Mouse (Mus musculus) embryo, embryonic 11 days (tissue): ENCODE results near the gene Jazf1.
A peak's percentile ranks its signal among the peaks of the same experiment; 100 is the strongest.

ENCODE experiments used
- DNase-seq: peaks from one replicate; pipeline ENCODE4 v3.0.0-alpha.2; 2015

Gene Jazf1

DNA sequence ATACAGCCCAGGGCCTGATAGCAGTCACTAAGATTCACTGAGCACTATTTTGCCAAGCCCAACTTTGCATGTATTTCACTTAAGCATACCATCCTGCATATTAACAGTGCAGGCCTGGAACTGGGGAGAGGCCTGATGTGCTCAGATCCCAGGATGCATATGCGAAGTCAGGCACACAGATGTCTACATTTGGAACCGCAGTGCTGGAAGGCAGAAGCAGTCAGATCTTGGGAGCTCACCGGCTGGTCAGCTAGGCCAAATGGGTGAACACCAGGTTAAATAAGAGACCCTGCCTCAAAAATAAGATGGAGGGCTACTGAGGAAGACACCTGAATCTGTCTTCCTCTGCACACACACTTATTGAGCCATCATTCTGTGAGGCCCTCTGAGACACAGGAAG lies 113.6 kb downstream of the Jazf1 start:
- no peak for DNase-seq

DNA sequence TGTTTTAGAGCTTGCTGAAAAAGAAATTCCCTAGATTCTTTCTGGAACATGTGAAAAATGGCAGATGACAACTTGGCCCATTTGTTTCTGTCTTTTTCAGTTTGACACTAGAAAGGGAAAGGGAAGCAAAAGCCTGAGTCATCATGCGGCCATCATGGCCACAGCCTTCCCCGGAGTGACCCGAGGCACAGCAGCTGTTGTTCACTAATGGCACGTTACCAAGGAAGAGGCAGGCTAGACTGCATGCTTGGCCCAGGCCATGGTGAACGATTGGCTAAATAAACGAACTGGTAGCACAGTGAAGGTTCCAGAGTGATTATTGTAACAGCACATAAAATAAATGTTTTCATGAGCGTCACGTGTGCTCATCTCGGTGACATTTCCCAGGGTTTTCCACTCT lies 114.0 kb downstream of the Jazf1 start:
- DNase-seq: no peak

DNA sequence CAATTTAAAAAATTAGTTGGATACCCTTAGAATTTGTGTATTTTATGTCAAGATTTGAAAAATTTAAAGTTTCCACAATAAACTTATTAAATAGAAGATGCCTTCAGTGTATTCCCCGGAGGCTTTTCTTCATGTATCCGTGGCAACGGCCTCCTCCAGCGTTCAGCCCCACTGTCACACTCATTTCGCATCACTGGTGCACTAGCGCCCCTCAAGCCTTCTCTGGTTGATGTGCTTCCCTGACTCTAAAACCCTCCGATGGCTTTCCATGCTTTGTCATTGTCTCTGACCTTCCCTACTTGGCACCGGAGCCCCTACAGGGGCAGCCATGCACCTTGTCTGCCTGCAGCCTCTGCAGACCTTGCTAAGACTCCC lies 115.9 kb downstream of the Jazf1 start:
- no peak for DNase-seq

DNA sequence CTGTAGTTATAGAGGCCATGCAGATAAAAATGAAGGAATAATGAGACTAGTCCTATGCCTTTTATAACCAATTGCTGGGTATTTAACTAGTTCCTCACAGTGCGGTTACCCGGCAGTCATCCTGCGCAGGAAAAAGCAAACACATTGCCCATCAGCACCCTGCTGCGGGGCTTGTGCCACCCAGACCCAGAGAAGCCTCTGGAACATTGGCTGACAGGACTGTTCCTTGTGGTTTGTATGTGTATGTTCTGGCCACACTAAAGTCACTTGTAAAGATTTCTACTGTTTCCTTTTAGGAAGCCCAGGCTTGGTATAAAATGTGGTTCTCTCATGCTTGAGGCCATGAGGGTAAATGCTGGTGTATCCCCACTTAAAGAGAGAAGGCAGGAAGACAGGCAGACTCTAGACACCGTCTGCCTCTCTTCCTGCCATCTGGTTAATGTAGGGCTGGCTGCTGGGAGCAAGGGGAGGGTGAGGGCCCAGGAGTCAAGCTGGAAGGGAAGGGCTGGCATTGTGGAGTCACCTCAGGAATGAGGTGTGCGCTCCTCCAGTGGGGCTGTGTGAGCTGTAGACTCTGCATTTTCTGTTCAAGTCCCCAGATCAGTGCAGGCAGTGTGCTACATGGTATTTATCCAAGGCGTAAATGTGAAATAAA lies 116.4 kb downstream of the Jazf1 start:
- peak; percentile 51 for DNase-seq

DNA sequence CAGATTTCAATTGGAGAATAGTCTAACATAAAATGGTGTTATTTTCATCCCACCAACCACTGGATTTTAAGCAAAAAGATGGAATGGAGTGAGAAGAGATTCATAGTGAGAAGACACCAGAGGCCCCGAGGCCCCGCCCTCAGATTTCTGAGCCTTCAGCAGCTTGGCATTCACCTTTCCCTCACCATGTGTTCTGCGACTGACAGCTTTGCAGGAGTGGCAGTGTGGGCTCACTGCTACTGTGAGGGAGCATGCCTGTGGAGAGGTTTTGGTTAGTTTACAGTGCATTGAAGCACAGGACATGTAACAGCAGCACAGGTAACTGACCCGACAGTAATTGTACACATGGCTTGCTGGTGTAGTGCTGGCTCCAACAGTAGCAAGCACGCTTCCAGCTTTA lies 118.1 kb downstream of the Jazf1 start:
- no peak for DNase-seq

DNA sequence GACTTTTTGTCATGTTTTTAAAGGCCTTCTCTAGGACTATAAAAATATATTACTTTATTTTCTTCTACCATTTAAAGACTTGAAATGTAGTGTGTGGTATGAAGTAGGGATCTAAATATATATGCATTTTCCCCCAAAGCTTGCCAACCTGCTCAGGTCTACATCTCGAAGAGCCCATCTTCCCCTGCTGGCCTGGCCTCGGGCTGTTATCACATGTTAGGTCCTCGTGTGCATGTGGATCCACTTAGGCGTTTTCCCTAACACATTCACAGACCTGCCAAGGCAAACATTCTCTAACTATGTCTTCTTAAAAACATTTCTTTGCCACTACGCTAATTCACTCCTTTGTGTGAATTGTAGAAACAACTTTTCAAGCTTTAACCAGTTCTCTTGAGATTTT lies 125.9 kb downstream of the Jazf1 start:
- DNase-seq: no peak

DNA sequence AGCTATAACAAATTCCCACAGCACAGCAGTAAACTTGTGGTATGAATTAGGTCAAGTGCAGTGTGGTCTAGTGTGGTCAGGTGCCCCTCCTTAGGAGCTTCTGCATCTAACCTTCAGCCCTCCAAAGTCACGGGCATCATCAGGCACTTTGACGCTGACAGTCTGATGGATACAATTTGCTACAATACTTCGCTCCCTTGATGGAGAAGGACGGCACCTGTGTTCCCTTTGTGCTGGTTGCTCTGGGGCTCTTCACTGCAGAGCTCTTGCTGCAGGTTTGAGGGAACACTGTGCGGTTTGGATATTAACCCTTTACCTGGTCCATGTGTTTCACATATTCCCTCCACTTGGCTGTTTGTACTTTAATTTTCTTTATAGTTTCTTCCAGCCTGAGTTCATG lies 126.3 kb downstream of the Jazf1 start:
- no peak for DNase-seq

DNA sequence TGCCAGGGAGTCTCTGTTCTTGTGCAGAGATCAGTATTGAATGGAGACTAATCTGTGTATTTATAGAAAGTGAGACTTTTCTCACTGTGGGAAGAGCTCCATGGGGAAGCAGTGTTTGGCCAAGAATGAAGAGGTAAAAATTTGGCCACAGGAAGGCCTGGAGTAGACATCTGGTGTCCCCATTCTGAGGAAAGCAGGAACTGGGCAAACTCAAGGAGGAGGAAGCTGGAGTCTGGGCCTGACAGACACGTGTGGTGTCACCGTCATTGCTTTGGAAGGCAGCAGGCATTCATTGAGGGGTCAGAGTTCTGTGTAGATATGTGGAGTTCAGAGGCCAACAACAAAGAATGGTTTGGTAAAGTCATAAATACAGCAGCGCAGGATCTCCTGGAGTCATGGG lies 130.5 kb downstream of the Jazf1 start:
- no peak for DNase-seq

DNA sequence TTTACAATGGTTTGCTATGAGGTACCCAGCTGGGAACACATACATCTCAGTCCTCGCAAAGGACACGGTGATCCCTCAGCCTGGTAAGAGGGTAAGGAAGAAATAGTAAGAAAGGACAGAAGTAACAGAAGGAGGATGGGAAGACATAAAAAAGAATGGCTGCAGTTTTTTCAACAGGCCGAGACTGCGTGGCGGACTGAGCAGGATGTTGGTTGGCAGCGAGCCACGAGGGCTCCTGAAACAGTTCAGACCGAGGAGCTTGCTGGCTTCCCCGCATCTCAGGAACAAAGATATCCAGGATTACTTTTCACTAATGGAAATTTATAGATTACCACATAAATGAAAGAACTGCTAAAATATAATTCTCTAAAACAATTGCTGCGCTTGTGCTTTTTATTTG lies 131.4 kb downstream of the Jazf1 start:
- no peak for DNase-seq

DNA sequence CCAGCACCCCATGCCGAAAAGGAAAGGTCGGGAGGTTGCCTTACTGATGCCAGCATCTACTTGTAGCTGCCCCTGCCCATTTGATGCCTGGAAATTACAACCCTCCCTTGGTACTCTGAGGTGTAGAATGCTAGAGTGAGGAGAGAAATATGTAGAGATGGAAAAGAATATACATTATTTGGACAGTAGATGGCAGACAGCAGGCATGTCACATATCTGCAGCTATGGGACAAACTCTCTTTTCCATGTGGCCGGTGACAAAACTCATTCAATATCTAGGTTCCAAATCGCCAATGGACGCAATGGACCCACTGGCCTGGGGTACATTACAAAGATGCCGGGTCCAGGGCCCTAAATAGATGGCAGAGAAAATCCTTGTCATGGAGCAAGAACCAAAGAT lies 134.4 kb downstream of the Jazf1 start:
- DNase-seq: no peak

DNA sequence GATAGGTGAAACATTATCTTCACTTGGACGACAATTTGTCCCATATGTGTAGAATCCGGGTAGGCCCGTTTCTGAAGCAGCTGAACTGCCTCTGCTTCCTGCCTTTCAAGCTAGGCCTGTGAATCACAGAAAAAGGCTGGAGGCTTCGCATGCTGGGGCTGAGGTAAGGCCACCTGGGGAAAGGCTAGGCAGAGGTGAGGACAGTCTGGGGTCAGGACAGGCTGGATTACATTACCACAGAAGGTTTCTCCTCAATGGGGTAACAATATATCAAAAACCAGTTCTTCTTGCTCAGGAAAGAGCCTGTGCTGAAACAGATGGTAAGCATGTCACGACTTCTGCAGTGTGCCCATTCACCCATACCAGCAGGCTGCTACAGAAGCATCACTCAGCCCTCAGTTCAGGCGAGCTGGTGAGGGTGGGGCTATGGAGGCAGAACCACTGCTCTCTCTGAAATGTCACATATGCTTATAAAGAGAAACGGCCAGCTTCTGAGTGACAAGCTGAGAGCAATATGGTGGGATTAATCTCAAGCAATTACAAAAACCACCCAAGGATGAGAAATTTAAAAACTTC lies 135.7 kb downstream of the Jazf1 start:
- DNase-seq: peak; percentile 48

DNA sequence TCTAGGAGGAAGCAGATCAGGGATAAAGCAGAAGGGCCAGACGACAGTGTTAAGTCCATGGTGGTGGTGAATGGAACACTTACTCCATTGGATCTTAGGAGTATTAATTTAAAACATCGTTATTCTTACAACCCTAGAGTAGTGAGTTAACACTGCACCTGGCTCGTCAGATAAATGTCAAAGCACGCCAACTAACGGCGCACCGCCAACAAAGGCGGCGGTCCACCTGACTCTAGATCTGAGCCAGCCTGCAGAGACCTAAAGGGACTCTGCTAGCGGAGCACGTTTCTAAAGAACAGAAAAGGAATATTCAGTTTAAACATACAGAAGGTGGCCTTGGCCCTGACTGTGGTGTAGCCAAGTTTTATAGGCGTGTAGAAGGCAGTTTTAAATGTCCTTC lies 139.1 kb downstream of the Jazf1 start:
- DNase-seq: no peak

DNA sequence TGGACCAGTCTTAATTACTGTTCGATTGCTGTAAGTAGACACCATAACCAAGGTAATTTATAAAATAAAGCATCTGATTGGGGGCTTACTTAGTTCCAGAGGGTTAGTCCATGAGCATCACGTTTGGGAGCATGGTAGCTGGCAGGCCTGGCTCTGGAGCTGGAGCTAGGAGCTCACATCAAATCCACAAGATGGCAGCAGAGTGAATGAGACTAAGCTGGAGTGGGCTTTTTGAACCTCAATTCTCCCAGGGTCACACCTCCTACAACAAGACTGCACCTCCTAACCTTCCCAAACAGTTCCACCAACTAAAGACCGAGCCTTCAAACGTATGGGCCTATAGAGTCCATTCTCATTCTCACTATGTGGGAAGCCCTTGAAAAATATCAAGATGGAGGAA lies 141.5 kb downstream of the Jazf1 start:
- peak; percentile 59 for DNase-seq

DNA sequence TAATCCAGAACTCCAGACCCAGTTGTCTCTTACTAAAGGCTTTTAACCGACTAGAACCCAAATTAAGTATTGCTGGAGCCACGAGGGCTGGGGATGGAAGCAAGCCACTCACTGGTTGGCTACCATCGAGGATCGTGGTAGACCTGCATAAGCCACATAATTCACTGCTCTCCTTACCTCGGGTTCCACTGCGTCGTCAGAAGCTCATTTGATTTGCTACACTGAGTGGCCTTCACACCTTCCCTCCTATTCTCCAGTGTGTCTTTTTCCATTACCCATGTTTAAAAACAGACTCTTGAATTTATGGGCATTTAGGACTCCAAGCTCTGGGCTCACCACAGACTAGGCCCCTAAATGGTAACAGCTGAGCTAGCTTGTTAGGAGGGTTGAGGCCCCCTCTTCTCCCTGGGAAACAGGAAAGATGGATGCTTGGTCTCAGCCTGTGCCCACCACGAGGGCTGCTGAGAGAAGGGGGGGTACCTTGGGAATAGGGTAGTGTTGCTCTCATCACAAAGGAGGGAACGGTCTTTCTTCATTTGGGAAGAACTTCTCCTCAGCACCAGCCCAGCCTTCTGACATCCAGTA lies 142.9 kb downstream of the Jazf1 start:
- no peak for DNase-seq

DNA sequence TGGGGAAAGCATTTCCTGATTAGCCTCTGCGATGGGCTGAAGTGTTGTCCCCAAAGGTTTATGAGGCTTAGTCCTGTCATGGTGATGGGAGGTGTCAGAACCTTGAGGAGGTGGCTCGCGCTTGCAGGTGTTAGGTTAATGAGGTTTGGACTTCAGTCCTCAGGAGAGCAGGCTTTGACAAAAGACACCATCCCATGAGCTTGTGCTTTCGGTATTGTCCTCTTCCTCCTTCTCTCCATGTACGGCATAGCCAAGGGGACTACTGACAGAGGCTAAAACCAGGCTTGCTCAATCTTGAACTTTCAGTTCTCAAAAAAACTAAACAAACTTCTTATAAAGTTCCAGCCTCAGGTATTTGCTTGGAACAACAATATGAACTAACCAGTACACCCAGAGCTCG lies 147.2 kb downstream of the Jazf1 start:
- no peak for DNase-seq

DNA sequence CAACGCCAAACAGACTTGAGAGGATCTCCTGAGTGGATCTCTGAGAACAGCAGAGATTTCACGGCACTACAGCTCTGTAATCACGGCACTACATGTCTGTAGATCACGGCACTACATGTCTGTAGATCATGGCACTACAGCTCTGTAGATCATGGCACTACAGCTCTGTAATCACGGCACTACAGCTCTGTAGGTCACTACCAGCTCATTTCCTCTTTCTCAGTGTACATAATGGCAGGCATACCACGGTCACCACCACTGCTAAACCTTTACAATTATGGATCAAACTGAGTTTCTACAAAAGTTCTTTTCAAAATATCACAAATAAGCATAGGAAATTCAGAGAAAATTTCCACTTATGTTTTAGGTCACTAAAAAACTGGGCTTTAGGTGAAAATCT lies 147.7 kb downstream of the Jazf1 start:
- no peak for DNase-seq

DNA sequence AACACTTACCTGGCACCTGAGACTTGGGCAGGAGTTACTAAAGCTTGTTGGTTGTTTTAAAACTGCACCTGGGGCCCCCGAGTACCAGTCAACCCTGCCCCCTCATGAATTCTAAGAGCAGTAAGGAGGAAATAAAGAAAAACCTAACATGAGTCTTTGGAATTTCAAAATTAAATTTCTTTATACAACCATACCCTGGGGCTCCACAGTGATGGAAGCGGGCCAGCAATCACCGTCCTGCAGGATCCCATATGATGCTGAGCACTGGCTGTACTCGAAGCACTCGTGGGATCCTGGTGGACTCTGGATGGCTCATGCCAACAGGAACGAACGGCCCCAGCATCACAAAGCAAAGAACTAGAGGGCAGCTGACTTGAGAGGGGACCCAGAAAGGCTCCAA lies 149.0 kb downstream of the Jazf1 start:
- DNase-seq: no peak

DNA sequence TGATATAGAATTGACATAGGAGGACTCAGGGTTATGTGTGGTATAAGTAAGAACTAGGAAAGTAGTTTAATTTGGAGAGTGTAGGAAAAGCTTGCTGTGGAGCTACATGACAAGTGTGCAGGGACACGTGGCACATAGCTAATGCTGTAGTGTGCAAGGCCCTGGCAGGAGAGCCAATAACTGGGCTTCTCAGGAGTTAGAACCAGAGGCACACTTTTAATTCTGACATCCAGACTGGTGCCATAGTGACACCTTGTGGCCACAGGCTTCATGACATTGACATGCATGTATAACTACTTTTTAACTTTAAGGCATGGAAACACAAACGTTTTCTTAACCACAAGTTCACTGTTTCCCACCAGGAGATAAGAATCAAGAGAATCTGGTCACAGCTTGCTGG lies 149.5 kb downstream of the Jazf1 start:
- peak; percentile 86 for DNase-seq

DNA sequence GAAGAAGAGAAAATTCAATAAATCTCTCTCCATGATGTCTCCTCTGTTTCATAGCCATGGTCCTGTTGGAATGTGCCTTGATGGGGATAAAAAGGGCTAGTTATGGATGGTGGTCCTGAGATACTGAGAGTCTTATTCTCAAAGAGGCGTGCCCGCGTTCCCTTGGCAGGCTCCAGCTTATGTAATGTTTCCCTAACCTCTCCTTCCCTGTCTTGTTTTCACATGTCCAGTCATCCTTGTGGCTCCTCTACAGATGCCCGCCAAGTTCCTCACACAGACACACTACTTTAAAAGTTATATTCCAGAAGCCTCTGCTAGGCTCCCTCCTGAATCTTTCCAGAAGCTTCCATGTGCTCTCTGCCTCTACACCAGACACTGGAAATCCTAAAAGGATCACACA lies 151.0 kb downstream of the Jazf1 start:
- no peak for DNase-seq

DNA sequence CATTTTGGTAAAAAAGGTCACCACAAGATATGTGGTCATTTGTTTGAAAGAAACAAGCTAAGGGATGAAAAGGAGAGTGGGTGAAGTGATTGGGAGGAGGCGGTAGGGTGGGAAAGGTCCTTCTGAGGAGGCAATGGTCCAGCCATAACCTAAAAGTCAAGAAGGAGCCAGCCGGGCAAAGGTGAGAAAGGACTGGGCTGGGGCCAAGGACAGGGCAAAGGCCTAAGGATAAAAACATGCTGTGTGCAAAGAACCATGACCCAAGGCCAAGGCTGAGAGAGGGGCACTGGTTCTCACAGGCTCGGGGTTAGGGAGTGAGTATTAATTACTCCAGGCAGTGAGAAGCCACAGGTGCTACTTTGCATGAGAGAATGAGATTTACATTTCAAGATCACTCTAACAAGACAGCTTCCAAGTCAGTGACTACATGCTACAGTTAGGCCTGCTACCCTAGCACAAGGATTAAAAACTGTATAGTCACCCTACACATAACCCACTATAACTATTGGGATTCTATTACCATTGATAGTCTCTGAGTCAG lies 151.5 kb downstream of the Jazf1 start:
- DNase-seq: no peak

DNA sequence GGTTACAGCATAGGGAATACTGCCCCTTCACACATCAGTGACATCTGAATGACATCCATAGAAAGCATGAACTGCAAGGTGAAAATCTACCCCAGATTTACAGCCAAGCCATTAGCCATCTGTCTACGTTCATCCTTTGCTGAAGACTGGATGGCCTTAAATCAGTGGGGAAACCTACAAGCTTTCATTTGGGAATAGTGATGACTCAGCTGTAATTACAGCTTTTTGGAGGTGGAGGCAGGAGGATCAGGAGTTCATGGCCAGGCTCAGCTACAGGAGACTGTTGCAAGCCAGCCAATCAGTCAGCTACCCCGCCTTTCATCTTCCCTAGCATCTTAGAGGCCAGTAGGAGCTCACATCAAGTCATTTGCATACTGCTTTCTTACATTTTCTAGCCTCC lies 153.5 kb downstream of the Jazf1 start:
- DNase-seq: no peak

DNA sequence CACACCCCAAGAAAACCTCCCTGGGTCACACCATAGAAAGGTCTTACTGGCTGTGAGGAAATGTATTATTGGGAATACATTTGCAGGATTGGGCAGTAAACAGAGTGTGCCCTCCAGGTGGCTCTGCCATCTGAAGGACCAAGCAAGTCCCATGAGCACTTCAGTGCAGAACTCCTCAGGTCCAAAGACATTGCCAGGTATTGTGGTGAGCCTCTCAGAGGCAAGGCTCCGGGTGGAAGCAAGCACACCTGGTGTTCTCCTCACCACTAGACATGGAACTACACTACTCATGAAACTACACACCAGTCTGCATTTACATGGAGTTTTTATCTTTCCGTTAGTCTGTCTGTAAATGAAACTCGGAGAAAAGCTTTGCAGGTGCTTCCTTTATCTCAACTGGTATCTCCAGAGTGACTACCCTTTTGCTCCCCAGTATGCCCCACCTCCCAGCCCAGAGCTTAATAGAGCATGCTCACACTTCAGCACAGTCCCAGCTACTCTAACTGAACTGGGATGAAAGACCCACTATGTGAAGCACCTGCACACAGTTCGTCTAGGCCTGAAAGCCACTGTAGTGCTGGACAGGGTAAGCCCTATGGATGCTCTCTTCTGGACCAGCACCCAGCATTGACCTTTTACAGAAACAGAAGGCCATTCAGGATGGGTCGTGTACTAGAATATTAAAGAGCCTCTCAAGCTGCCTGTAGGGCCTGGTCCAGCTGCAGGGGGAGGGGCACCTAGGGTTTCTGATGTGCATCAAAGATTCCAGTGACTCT lies 156.1 kb downstream of the Jazf1 start:
- DNase-seq: no peak

DNA sequence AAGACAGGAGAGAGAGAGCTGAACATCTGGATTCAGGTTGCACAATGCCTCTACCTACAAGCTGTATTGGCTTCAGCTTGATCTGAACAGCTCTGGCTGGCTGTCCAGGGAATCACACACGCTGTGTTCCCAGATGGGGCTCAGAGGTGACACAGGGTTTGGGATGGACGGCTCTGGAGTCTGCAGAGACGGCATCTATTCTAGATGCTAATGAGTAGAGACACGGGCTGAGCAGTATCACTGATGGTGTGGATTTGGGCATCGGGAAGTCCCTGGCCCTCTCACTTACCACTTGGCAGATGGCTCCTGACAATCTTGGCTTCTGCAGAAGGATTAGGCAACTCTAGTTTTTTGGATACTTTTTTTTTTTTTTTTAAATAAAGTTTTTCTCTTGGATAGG lies 161.6 kb downstream of the Jazf1 start:
- DNase-seq: no peak

DNA sequence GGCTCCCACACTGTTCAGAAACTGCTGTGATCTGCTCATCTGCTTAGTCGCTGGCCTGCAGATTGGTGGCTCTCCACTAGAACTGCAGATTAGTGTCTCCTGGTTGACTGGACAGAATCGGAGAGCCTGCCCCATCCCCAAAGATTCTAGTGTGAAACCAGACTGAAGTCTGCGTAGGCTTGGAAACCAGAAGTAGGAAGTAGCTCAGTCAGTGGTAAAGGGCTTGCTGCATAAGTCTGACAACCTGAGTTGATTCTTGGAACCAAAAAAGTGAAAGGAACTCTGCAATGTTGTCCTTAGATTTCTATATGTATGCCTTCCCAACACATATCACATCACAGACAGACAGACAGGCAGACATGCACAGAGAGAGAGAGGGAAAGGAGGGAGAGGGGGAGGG lies 163.3 kb downstream of the Jazf1 start:
- no peak for DNase-seq
